Mouse (Mus musculus): ENCODE results near the gene Dixdc1. TPM values are rescaled to one million over a fixed set of nuclear protein-coding genes. Genes with fewer than 3 reads are reported as not detected.
"Not testable (repeated sequence)": the region's sequence is repeated elsewhere in the genome, so short reads cannot be mapped to it uniquely, and the experiment has no call there.

Gene Dixdc1
- total RNA-seq, 2 experiments from 2014 or later, result not detected

- ATAC-seq (ENCODE audit: poor library complexity, severe bottlenecking), result no peak
Observed at GRCm38 (mm10) chr9:50658941-50659388, 80.4 kb downstream of the Dixdc1 start.

- no peak for ATAC-seq (ENCODE audit: poor library complexity, severe bottlenecking)
Observed at GRCm38 (mm10) chr9:50658391-50658790, 80.9 kb downstream of the Dixdc1 start.

- ATAC-seq (ENCODE audit: poor library complexity, severe bottlenecking), result no peak
Observed at GRCm38 (mm10) chr9:50650503-50650902, 88.8 kb downstream of the Dixdc1 start.

GRCm38 (mm10) chr9:50646826-50647370 is 92.4 kb downstream of the Dixdc1 start:
- no peak for ATAC-seq (ENCODE audit: poor library complexity, severe bottlenecking)

GRCm38 (mm10) chr9:50634270-50634669 is 105.0 kb downstream of the Dixdc1 start:
- no peak for ATAC-seq (ENCODE audit: poor library complexity, severe bottlenecking)

GRCm38 (mm10) chr9:50633059-50633458 is 106.3 kb downstream of the Dixdc1 start:
- peak; percentile 57; the same call in 1 of the 2 replicates for ATAC-seq (ENCODE audit: poor library complexity, severe bottlenecking)

- no peak for ATAC-seq (ENCODE audit: poor library complexity, severe bottlenecking)
Observed at GRCm38 (mm10) chr9:50632016-50632688, 107.2 kb downstream of the Dixdc1 start.

- ATAC-seq (ENCODE audit: poor library complexity, severe bottlenecking), result not testable (repeated sequence)
Observed at GRCm38 (mm10) chr9:50630903-50631302, 108.4 kb downstream of the Dixdc1 start.

- no peak for ATAC-seq (ENCODE audit: poor library complexity, severe bottlenecking)
Observed at GRCm38 (mm10) chr9:50617794-50618330, 121.5 kb downstream of the Dixdc1 start.

GRCm38 (mm10) chr9:50616766-50617603 is 122.3 kb downstream of the Dixdc1 start, which contains the start of the genes Pih1d2 and Nkapd1:
Gene Pih1d2, plus strand, starts transcription at chr9:50617321.
Gene Nkapd1, minus strand, starts transcription at chr9:50617464.
- peak; percentile 92 for ATAC-seq (ENCODE audit: poor library complexity, severe bottlenecking)

GRCm38 (mm10) chr9:50616161-50616560 is 123.2 kb downstream of the Dixdc1 start:
- no peak for ATAC-seq (ENCODE audit: poor library complexity, severe bottlenecking)

Other genes with a start within 250 kb of the Dixdc1 start
- not detected in 2 replicates for gene Plet1, start 245.0 kb downstream of the Dixdc1 start, total RNA-seq (2015)
- not detected in 2 replicates for gene Plet1, start 245.0 kb downstream of the Dixdc1 start, total RNA-seq (2017)
- gene Pts, start 210.8 kb downstream of the Dixdc1 start, total RNA-seq (2015), result 97.1 and 106 TPM in 2 replicates
- 61.2 and 67.4 TPM in 2 replicates for gene Pts, start 210.8 kb downstream of the Dixdc1 start, total RNA-seq (2017)
- 9.9 and 20.1 TPM in 2 replicates for gene Il18, start 184.7 kb downstream of the Dixdc1 start, total RNA-seq (2015)
- 10.2 and 14.5 TPM in 2 replicates for gene Il18, start 184.7 kb downstream of the Dixdc1 start, total RNA-seq (2017)
- gene Bco2, start 184.3 kb downstream of the Dixdc1 start, total RNA-seq (2015), result 0.39 and 0.49 TPM in 2 replicates
- gene Bco2, start 184.3 kb downstream of the Dixdc1 start, total RNA-seq (2017), result 0.85 and 1.6 TPM in 2 replicates
- gene Tex12, start 178.2 kb downstream of the Dixdc1 start, total RNA-seq (2015), result not detected in 2 replicates
- gene Tex12, start 178.2 kb downstream of the Dixdc1 start, total RNA-seq (2017), result not detected in 2 replicates
- gene Sdhd, start 135.7 kb downstream of the Dixdc1 start, total RNA-seq (2015), result 165 and 185 TPM in 2 replicates
- gene Sdhd, start 135.7 kb downstream of the Dixdc1 start, total RNA-seq (2017), result 130 and 132 TPM in 2 replicates
- gene Timm8b, start 135.6 kb downstream of the Dixdc1 start, total RNA-seq (2015), result 78.7 and 89.2 TPM in 2 replicates
- gene Timm8b, start 135.6 kb downstream of the Dixdc1 start, total RNA-seq (2017), result 163 and 189 TPM in 2 replicates
- gene Pih1d2, start 122.2 kb downstream of the Dixdc1 start, total RNA-seq (2015), result 0.48 TPM in 1 of 2 replicates, not detected in the other
- gene Pih1d2, start 122.2 kb downstream of the Dixdc1 start, total RNA-seq (2017), result 0.40 TPM in 1 of 2 replicates, not detected in the other
- gene Nkapd1, start 122.1 kb downstream of the Dixdc1 start, total RNA-seq (2015), result 19.6 and 26.2 TPM in 2 replicates
- gene Nkapd1, start 122.1 kb downstream of the Dixdc1 start, total RNA-seq (2017), result 22.4 and 25.3 TPM in 2 replicates
- 27.6 and 28.5 TPM in 2 replicates for gene Dlat, start 79.7 kb downstream of the Dixdc1 start, total RNA-seq (2015)
- gene Dlat, start 79.7 kb downstream of the Dixdc1 start, total RNA-seq (2017), result 21.7 and 34.4 TPM in 2 replicates
- not detected in 2 replicates for gene 2310030G06Rik, start 7.0 kb upstream of the Dixdc1 start, total RNA-seq (2015)
- gene 2310030G06Rik, start 7.0 kb upstream of the Dixdc1 start, total RNA-seq (2017), result not detected in 2 replicates
- gene Cryab, start 11.8 kb upstream of the Dixdc1 start, total RNA-seq (2015), result 1.8 and 3.9 TPM in 2 replicates
- gene Cryab, start 11.8 kb upstream of the Dixdc1 start, total RNA-seq (2017), result 0.62 and 3.1 TPM in 2 replicates
- not detected in 2 replicates for gene Hspb2, start 12.8 kb upstream of the Dixdc1 start, total RNA-seq (2015)
- gene Hspb2, start 12.8 kb upstream of the Dixdc1 start, total RNA-seq (2017), result not detected in 2 replicates
- 5.8 and 6.4 TPM in 2 replicates for gene Fdxacb1, start 28.7 kb upstream of the Dixdc1 start, total RNA-seq (2015)
- gene Fdxacb1, start 28.7 kb upstream of the Dixdc1 start, total RNA-seq (2017), result 4.7 and 4.8 TPM in 2 replicates
- 13.1 and 14.3 TPM in 2 replicates for gene Alg9, start 35.5 kb upstream of the Dixdc1 start, total RNA-seq (2015)
- 13.4 and 15.1 TPM in 2 replicates for gene Alg9, start 35.5 kb upstream of the Dixdc1 start, total RNA-seq (2017)
- 14.7 and 15.1 TPM in 2 replicates for gene 1110032A03Rik, start 36.0 kb upstream of the Dixdc1 start, total RNA-seq (2015)
- gene 1110032A03Rik, start 36.0 kb upstream of the Dixdc1 start, total RNA-seq (2017), result 10.6 and 14.2 TPM in 2 replicates
- gene Ppp2r1b, start 105.8 kb upstream of the Dixdc1 start, total RNA-seq (2015), result 17.8 and 18.7 TPM in 2 replicates
- 24.0 and 26.6 TPM in 2 replicates for gene Ppp2r1b, start 105.8 kb upstream of the Dixdc1 start, total RNA-seq (2017)